Mouse (Mus musculus): ENCODE results near the gene Dclk1. TPM values are rescaled to one million over a fixed set of nuclear protein-coding genes. Genes with fewer than 3 reads are reported as not detected.

Gene Dclk1
- polyA plus RNA-seq, 1 experiment from 2014 or later = 234 TPM

DNA sequence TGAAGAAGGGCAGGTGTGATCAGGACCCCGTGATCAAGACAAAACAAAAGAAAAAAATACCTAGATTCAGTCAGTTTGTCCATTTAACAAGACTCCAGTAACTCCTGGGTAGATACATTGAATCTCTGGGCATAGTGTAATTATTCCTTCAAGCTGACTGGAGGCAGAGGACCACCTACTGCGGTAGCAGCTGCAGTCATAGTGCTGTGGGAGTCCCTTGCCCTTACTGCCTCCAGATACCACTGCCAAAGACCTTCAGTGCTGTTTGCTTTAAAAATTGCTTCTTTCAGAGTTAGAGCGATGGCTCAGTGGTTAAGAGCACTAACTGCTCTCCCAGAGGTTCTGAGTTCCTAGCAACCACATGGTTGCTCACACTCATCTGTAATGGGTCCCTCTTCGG is 309.7 kb downstream of the Dclk1 start:
- no peak overlapping the region for H3K4me3 ChIP-seq (ENCODE audit: low read length)
- H3K36me3 ChIP-seq (ENCODE audit: control insufficient read depth, insufficient read depth, low read length) = no peaks in the 10 kb centered on the region
- H3K27me3 ChIP-seq (replicated peaks; ENCODE audit: control insufficient read depth, insufficient read depth, low read length) = no peaks in the 10 kb centered on the region
- ATAC-seq = no peak
- no peaks in the 10 kb centered on the region for H3K4me1 ChIP-seq (ENCODE audit: control insufficient read depth, insufficient read depth, low read depth, low read length)
- no peak overlapping the region; the same call in 1 of the 2 replicates for H3K27ac ChIP-seq (ENCODE audit: low read depth, low read length)
- H3K9me3 ChIP-seq (ENCODE audit: control insufficient read depth, low read length) = no peaks in the 10 kb centered on the region
- H3K4me2 ChIP-seq (ENCODE audit: low read length) = no peak overlapping the region
- 74% methylated on average over 4 of the region's 4 CpGs for WGBS
- no peak overlapping the region for H3K9ac ChIP-seq (ENCODE audit: low read depth, low read length)

DNA sequence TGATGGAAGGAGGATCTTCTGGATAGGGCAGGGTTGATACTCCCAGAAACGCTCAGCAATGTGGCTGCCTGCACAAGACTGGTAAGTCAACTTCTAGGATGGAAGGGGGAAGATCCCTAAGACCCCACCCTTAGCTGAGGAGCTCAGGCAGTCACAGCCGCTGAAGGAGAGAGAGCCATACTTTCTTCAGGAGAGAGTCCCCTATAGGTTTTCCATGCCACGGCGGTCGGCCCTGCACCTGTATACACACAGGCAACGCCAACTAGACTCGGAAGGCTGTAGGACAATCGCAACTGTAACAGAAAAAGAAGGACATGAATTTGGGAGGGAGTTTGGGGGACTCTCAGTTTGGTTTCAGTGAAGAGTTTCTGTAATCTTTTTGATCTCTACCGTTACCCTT is 310.9 kb downstream of the Dclk1 start:
- Histone ChIP-seq H3K27me3 (replicated peaks; ENCODE audit: control insufficient read depth, insufficient read depth, low read length) (no peaks in the 10 kb centered on the region), H3K4me1 (ENCODE audit: control insufficient read depth, insufficient read depth, low read depth, low read length) (no peaks in the 10 kb centered on the region), H3K4me2 (ENCODE audit: low read length) (no peak overlapping the region), H3K27ac (ENCODE audit: low read depth, low read length) (no peak overlapping the region), H3K9ac (ENCODE audit: low read depth, low read length) (no peak overlapping the region), H3K9me3 (ENCODE audit: control insufficient read depth, low read length) (no peaks in the 10 kb centered on the region), H3K36me3 (ENCODE audit: control insufficient read depth, insufficient read depth, low read length) (no peaks in the 10 kb centered on the region), H3K4me3 (ENCODE audit: low read length) (no peak overlapping the region)
- WGBS = 96% methylated on average over 9 of the region's 9 CpGs
- ATAC-seq = no peak

DNA sequence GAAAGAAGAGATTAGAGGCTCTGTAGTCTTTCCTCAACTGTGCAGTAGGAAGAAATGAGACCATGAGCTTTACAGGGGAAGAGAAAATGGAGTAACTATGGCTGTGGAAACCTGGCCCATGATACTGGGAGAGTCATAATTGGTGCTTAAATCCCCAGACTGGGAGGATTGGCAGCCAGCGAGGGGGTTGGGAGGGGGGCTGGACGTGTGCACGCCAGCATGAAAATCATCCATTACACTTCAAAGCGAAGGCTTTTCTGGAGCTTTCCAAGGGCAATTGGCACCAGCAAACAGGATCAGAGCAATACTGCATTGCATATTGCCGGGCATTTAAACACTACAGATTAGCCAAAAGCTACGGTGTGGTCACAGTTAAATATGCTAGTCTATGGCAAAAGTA is 313.7 kb downstream of the Dclk1 start:
- WGBS = 82% methylated on average over 6 of the region's 6 CpGs
- Histone ChIP-seq H3K9ac (ENCODE audit: low read depth, low read length) (no peak overlapping the region), H3K4me3 (ENCODE audit: low read length) (no peak overlapping the region), H3K36me3 (ENCODE audit: control insufficient read depth, insufficient read depth, low read length) (no peaks in the 10 kb centered on the region), H3K9me3 (ENCODE audit: control insufficient read depth, low read length) (no peaks in the 10 kb centered on the region), H3K4me1 (ENCODE audit: control insufficient read depth, insufficient read depth, low read depth, low read length) (no peaks in the 10 kb centered on the region), H3K27ac (ENCODE audit: low read depth, low read length) (no peak overlapping the region), H3K4me2 (ENCODE audit: low read length) (no peak overlapping the region), H3K27me3 (replicated peaks; ENCODE audit: control insufficient read depth, insufficient read depth, low read length) (no peaks in the 10 kb centered on the region)
- ATAC-seq = no peak

DNA sequence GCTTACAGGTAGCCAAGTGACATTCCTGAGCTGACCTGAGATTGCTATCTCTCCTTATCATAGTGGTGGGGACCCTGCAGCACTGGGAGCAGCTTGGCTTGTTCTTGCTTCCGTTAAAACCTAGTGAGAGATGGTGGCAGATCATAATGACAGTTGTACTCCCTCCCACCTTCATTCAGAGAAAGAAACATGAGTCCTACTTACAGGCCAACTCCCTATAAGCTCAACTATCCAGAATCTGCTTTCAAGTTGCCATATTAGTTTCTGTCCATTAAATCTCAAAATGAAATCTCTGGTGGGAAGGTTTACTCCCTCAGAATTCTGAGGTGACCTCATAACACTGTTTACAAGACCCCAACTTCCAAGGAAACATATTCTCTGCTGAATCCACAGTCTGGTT is 316.4 kb downstream of the Dclk1 start:
- H3K27me3 ChIP-seq (replicated peaks; ENCODE audit: control insufficient read depth, insufficient read depth, low read length) = no peaks in the 10 kb centered on the region
- no peak overlapping the region for H3K4me3 ChIP-seq (ENCODE audit: low read length)
- no peaks in the 10 kb centered on the region for H3K36me3 ChIP-seq (ENCODE audit: control insufficient read depth, insufficient read depth, low read length)
- no peak for ATAC-seq
- H3K9ac ChIP-seq (ENCODE audit: low read depth, low read length) = no peak overlapping the region
- no peaks in the 10 kb centered on the region for H3K9me3 ChIP-seq (ENCODE audit: control insufficient read depth, low read length)
- H3K27ac ChIP-seq (ENCODE audit: low read depth, low read length) = no peak overlapping the region
- 80% methylated on average over 1 of the region's 1 CpGs for WGBS
- no peak overlapping the region for H3K4me2 ChIP-seq (ENCODE audit: low read length)
- H3K4me1 ChIP-seq (ENCODE audit: control insufficient read depth, insufficient read depth, low read depth, low read length) = no peaks in the 10 kb centered on the region

DNA sequence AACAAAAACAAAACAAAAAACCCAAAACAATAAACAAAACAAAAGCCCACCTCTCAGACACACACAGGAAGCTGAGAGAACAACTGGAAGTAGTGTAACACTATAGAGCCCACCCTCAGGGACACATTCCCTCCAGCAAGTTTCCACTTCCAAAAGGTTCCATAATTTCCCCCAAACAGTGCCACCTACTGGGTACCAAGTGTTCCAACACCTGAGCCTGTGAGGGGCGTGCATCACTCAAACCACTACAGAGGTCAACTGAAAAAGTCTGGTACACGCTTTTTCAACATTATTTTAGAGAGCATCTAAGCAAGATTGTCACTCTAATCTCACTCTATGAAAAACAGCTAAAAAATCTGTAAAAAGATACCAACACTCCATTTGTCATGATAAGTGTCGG is 325.3 kb downstream of the Dclk1 start:
- no peak for ATAC-seq
- H3K4me1 ChIP-seq (ENCODE audit: control insufficient read depth, insufficient read depth, low read depth, low read length) = peaks cover 8% of the 10 kb centered on the region; the same call in 1 of the 2 replicates
- H3K27me3 ChIP-seq (replicated peaks; ENCODE audit: control insufficient read depth, insufficient read depth, low read length) = no peaks in the 10 kb centered on the region
- H3K9ac ChIP-seq (ENCODE audit: low read depth, low read length) = no peak overlapping the region
- no peak overlapping the region for H3K4me3 ChIP-seq (ENCODE audit: low read length)
- H3K36me3 ChIP-seq (ENCODE audit: control insufficient read depth, insufficient read depth, low read length) = no peaks in the 10 kb centered on the region
- H3K9me3 ChIP-seq (ENCODE audit: control insufficient read depth, low read length) = no peaks in the 10 kb centered on the region
- no peak overlapping the region for H3K27ac ChIP-seq (ENCODE audit: low read depth, low read length)
- H3K4me2 ChIP-seq (ENCODE audit: low read length) = no peak overlapping the region
- WGBS = 96% methylated on average over 3 of the region's 3 CpGs

DNA sequence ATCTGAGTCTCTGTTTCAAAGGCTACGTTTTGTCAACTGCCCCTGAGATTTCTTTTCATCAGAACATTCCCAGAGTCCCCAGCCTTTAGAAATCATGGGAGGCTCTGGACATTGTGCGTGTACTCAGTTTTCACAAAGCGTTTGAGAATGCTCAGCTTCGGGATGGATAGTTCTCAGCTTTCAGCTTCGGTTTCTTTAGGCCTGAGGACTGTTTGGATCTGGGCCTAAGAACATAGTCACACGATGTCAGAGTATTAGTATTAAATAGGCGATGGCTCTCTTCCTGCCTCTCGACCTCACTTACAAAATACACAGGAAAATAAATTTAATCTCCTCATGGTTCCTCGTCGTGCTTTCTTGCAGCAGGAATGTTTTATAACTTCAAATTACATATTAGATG is 327.4 kb downstream of the Dclk1 start:
- 60% methylated on average over 10 of the region's 10 CpGs for WGBS
- no peak for ATAC-seq
- no peak overlapping the region for H3K9ac ChIP-seq (ENCODE audit: low read depth, low read length)
- H3K27me3 ChIP-seq (replicated peaks; ENCODE audit: control insufficient read depth, insufficient read depth, low read length) = no peaks in the 10 kb centered on the region
- no peak overlapping the region for H3K4me3 ChIP-seq (ENCODE audit: low read length)
- no peak overlapping the region for H3K4me2 ChIP-seq (ENCODE audit: low read length)
- H3K4me1 ChIP-seq (ENCODE audit: control insufficient read depth, insufficient read depth, low read depth, low read length) = peaks cover 8% of the 10 kb centered on the region; the same call in 1 of the 2 replicates
- no peak overlapping the region for H3K27ac ChIP-seq (ENCODE audit: low read depth, low read length)
- H3K9me3 ChIP-seq (ENCODE audit: control insufficient read depth, low read length) = no peaks in the 10 kb centered on the region
- H3K36me3 ChIP-seq (ENCODE audit: control insufficient read depth, insufficient read depth, low read length) = no peaks in the 10 kb centered on the region

DNA sequence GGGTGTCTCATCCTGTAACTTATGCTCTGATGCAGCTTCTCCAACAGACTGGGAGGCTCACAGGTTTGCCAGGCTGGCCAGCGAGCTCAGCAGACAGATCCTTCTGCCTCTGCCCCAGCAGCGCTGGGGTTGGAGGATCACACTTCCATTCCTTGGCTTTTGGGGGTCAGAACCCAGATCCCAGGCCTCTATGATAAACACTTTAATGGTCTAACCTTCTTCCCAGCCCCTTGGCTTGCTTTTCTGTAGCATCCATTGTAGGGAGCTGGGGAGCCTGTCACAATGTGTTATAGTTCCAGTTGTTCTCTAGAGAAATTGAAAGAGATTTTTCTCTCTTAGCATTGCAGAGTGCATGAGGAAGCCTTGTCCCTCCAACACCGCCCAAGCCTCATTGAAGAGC is 328.9 kb downstream of the Dclk1 start:
- H3K4me1 ChIP-seq (ENCODE audit: control insufficient read depth, insufficient read depth, low read depth, low read length) = peaks cover 8% of the 10 kb centered on the region; the same call in 1 of the 2 replicates
- no peak for ATAC-seq
- no peaks in the 10 kb centered on the region for H3K36me3 ChIP-seq (ENCODE audit: control insufficient read depth, insufficient read depth, low read length)
- no peaks in the 10 kb centered on the region for H3K27me3 ChIP-seq (replicated peaks; ENCODE audit: control insufficient read depth, insufficient read depth, low read length)
- H3K4me3 ChIP-seq (ENCODE audit: low read length) = no peak overlapping the region
- WGBS = 77% methylated on average over 3 of the region's 3 CpGs
- no peak overlapping the region for H3K4me2 ChIP-seq (ENCODE audit: low read length)
- H3K27ac ChIP-seq (ENCODE audit: low read depth, low read length) = no peak overlapping the region
- H3K9ac ChIP-seq (ENCODE audit: low read depth, low read length) = no peak overlapping the region
- no peaks in the 10 kb centered on the region for H3K9me3 ChIP-seq (ENCODE audit: control insufficient read depth, low read length)

DNA sequence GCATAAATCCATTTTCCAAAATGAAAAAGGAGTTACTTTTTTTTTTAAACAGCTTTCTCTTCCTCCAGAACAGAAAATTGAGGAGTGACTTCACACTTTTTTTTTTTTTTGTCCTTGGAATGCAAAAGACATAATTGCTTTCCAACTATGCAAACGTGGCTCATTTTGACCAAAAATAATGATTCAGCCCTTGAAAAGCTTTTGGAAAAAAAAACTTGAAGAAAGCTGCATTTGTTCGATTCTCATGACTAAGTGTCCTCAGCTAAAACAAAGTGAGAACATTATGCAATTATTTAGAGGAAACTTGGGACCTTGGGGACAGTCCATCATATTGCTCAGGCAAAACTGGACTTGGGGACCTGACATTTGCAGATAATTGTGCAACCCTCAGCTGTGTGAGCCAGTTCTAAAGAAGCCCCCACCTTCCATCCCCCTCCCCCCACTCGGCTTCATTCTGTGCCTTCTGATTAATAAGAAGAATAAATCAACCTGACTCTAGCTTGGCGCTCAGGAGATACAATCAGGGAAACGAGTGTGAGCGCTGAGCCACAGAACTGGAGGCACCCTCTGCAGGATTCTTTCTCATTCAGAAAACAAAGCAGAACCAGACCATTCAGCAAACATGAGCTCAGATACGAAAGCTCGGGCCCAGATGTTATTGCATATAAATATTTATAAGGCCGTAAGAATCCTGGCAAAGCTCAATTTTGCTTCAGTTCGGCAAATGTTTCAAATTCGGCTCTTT is 329.6 kb downstream of the Dclk1 start:
- peak; percentile 80 for ATAC-seq
- 29% methylated on average over 11 of the region's 11 CpGs for WGBS
- Histone ChIP-seq H3K27ac (ENCODE audit: low read depth, low read length) (peak overlapping the region; percentile 49), H3K9ac (ENCODE audit: low read depth, low read length) (no peak overlapping the region), H3K9me3 (ENCODE audit: control insufficient read depth, low read length) (no peaks in the 10 kb centered on the region), H3K27me3 (replicated peaks; ENCODE audit: control insufficient read depth, insufficient read depth, low read length) (no peaks in the 10 kb centered on the region), H3K4me3 (ENCODE audit: low read length) (no peak overlapping the region), H3K4me2 (ENCODE audit: low read length) (no peak overlapping the region), H3K4me1 (ENCODE audit: control insufficient read depth, insufficient read depth, low read depth, low read length) (peaks cover 8% of the 10 kb centered on the region; the same call in 1 of the 2 replicates), H3K36me3 (ENCODE audit: control insufficient read depth, insufficient read depth, low read length) (no peaks in the 10 kb centered on the region)

DNA sequence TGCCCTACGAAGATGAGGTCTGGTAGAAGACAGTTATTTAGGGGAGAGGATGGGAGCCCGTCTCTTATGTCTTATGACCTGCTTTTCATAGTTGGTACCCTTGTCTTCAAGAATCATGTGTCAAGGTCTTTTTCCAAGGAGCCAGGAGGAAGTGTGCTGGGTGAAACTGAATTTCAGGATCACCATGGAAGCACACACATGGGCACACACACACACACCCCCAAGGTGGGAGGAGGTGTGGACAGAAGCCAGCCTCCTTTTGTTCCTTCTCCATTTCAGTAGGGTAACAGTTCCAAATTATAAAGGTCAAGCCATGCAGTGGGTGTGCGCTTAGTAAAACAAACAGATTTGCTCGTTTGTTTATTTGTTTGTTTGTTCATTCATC is 330.1 kb downstream of the Dclk1 start:
- Histone ChIP-seq H3K9ac (ENCODE audit: low read depth, low read length) (no peak overlapping the region), H3K36me3 (ENCODE audit: control insufficient read depth, insufficient read depth, low read length) (no peaks in the 10 kb centered on the region), H3K4me3 (ENCODE audit: low read length) (no peak overlapping the region), H3K27ac (ENCODE audit: low read depth, low read length) (peak overlapping the region; percentile 49), H3K9me3 (ENCODE audit: control insufficient read depth, low read length) (no peaks in the 10 kb centered on the region), H3K4me2 (ENCODE audit: low read length) (no peak overlapping the region), H3K4me1 (ENCODE audit: control insufficient read depth, insufficient read depth, low read depth, low read length) (peaks cover 8% of the 10 kb centered on the region; the same call in 1 of the 2 replicates), H3K27me3 (replicated peaks; ENCODE audit: control insufficient read depth, insufficient read depth, low read length) (no peaks in the 10 kb centered on the region)
- ATAC-seq = peak; percentile 15; the same call in 1 of the 2 replicates
- WGBS = 54% methylated on average over 4 of the region's 4 CpGs
